Mouse (Mus musculus): ENCODE results near the gene Kdm2a.

Gene Kdm2a

GRCm38 (mm10) chr19:4299574-4300270 lies 98.4 kb downstream of the Kdm2a start:
- in situ Hi-C loops (cut with MboI, MseI): no loop called here

DNA sequence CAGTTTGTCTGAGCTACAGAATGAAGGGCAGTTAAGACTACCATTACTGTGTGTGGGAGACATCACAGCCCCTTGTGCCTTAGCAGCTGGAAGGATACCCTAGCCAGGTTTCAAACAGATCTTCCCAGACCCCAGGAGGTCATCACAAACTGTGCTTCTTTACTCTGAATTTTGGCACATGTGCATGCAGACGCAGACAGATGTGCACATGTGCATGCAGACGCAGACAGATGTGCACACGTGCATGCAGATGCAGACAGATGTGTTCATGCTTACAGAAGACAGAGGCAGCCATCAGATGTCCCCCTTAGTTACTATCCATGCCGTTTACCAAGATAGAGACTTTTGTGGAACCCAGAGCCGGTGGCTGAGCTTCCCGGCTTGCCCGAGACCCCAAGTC lies 99.0 kb downstream of the Kdm2a start:
- in situ Hi-C loops (cut with MboI, MseI): no loop called here

DNA sequence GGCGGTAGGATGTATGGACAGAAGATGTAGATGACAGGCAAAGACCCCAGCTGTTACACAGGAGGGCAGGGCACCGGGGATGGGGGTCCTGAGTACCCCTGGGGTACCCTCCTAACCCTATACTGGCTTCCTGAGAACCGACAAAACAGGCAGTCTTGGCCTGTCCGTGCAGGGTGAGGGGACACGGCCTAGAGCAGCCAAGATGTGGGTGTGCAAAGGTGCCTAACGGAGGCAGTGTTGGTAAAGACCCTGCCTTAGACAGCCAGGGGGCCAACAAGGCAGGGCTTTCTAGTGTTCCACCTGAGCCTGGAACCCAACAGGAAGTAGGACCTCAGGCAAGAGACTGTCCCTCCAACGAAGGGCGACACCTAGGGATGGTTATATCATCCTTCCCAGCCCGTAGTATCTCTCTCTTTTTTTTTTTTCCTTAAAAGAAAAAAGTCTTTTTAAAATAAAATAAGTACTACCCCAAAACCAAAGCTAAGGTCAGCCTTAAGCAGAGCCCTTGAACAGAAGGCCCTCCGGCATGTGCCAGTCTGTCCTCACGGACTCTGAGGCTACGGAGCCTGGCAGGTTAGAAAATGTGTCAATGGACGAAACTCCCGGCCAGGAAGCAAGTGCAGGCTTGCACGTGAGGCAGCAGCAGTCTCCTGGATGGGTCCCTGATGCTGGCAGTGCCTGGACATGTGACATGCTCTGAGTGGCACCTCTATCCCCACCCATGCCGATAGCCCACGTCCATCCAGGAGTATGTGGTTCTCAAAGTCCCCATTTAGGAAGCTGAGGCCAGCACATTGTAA lies 99.6 kb downstream of the Kdm2a start:
- in situ Hi-C loops (cut with MboI, MseI): no loop called here

- in situ Hi-C loops (cut with MboI, MseI): no loop called here
These were observed 100.2 kb downstream of the Kdm2a start for GRCm38 (mm10) chr19:4297851-4298250.

GRCm38 (mm10) chr19:4296611-4297010 lies 101.5 kb downstream of the Kdm2a start:
- in situ Hi-C loops (cut with MboI, MseI): no loop called here

GRCm38 (mm10) chr19:4295391-4295790 lies 102.7 kb downstream of the Kdm2a start:
- in situ Hi-C loops (cut with MboI, MseI): no loop called here

DNA sequence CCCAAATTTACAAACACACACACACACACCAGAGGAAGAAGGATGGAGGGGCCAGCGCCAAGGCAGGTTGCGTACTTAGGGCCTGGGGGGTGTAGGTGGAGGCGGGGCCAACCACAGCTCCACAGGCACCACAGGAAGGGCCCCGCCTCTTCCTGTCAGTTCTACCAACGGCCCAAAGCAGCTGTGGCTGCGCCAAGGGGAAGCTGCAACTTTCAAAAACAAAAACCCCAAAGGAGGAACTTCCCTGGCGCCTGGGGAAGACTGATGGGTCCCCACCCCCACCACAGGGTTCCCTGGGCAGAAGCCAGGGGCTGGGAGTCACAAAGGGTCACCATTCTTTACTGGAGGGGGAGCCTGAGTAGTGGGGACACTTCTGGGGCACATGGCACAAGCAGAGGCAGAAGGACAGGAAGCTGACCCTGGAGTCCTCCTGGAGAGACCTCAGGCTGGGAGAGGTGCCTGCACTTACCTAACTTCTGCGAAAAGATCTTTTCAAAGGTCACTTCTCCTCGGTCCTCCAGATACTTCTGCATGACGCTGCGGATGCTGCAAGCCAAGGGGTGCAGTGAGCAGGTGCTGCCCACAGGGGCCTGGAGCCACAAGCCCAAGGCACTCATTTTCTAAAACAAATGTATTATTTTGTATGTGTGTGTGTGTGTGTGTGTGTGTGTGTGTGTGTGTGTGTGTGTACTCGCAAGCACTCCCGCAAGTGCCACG lies 103.5 kb downstream of the Kdm2a start:
- in situ Hi-C loops (cut with MboI, MseI): no loop called here

- in situ Hi-C loops (cut with MboI, MseI): no loop called here
These were observed 106.9 kb downstream of the Kdm2a start for GRCm38 (mm10) chr19:4291161-4291560.

- in situ Hi-C loops (cut with MboI, MseI): no loop called here
These were observed 107.3 kb downstream of the Kdm2a start for GRCm38 (mm10) chr19:4290749-4291148.

DNA sequence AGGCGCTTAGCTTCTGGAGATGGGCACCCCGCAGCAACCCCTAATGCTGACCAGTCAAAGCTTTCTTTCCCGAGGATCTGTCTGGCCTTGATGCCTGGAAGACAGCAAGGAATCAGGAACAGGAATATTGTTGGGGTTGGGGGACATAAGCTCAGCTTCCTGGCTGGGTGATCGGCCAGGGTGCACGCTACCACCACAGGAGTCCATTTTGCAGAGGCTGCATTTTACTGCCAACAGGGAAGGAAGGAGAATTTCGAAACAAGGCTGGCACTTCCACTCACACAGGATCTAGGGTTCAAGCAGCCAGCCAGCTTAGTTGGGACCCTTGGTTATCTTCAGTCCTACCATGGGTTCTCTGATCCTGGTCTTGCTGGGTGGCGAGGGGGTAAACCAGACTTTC lies 114.4 kb downstream of the Kdm2a start:
- in situ Hi-C loops (cut with MboI, MseI): no loop called here

DNA sequence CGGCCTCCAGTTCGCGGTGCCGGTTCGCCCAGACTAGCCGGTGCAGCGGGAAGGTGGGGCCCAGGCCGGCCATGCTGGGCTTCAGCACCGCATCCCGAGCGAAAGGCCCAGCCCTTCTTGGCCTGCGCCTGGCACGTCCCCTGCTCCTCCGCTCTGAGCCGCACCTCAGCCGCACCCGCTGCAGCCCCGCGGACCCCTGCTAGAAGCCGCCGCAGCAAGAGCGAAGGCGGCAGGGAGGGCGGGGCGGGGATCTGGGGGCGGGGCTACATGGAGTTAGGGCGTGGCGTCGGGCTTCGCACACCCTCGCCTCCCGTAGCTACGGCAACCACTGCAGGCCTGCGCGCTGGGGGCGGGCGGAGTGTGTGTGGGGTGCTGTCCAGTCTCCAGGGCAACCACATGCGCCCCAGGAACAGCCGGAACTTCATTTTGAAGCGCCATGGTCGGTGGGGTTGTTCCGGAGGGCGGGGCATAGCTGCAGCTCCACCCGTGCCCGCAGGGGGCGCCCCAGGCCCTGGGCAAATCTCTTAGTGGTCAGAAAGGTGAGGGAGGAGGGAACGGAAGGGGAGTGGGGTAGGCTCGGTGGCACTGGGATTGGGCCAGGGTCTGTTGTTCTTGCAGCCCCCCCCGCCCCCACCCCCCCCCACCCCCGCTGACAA lies 115.1 kb downstream of the Kdm2a start, which contains the start of gene Ankrd13d:
Gene Ankrd13d, minus strand, starts transcription at position 240 of the 656 bp plus-strand sequence.
- in situ Hi-C loops (cut with MboI, MseI): no loop called here

DNA sequence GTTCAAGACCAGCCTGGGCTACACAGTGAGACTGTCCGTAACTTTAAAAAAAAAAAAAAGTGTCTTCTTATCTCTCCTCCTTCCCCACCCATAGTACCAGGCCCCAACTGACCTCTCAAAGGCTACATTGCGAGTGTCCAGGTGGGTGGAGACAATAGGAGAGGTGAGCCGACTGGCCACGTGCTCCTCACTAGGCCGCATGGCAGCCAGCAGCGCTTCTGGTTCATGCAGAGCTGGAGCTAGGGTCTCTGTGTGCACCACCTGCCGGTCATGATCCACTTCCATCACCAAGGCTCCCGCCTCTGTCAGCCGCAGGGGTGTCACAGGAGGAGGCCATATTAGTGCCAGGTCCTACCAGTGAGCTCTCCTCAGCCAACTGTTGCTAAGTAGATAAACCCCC lies 117.7 kb downstream of the Kdm2a start:
- in situ Hi-C loops (cut with MboI, MseI): no loop called here

DNA sequence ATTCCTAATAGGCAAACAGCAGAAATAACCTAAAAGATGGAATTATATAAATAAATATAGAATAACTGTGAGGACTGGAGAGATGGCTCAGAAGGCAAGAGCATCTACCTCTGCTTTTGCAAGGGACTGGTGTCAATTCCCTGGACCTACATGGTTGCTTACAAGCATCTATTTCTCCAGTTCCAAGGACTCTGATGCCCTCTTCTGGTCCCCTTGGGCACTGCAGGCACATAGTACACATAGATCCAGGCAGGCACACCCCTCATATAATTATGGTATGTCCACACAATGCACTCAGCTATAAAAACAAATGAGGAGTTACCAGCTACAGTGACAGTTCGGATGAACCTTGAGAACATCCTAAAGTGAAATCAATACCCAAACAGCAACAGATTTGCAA lies 118.6 kb downstream of the Kdm2a start:
- in situ Hi-C loops (cut with MboI, MseI): no loop called here

DNA sequence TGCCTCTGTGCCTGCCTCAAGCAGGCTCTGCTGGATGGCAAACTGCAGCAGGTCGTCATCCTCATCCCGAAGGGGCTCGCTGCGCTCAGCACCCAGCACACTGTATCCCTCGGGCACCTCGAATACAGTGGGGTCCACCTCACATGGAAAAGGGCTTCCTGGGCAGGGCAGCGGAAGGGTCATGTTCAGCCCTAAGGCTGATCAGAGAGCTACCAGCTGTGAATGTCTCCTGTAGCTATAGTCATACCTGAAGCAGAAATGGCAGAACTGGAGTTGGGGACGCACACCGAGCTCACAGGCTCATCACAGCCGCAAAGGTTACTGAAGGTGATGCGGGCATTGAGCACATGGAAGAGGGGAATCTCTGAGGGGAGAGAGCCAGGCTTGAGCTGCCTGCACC lies 127.1 kb downstream of the Kdm2a start:
- in situ Hi-C loops (cut with MboI, MseI): no loop called here

DNA sequence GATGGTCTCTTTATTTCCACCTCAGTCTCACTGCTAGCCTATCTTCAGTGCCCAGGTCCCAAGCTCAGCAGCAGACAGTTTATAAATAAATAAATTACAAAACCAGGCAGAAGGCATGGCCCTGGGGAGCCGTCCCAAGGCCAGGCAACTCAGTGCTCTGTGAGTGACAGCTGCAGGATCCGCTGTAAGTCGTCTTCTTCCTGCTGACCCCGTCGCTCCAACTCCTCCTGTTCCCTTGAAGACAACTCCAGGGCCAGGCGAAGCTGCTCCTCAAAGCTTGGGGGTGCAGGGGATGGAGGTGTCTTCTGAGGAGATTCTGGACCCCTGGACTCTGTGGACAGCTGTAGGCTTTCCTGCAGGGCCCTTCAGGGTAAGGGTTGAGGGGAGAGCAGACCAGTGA lies 127.9 kb downstream of the Kdm2a start:
- in situ Hi-C loops (cut with MboI, MseI): no loop called here

- in situ Hi-C loops (cut with MboI, MseI): no loop called here
These were observed 129.3 kb downstream of the Kdm2a start, which contains the start of gene Ssh3 for GRCm38 (mm10) chr19:4268566-4269361. Gene Ssh3 (minus strand): TSS chr19:4269180.

DNA sequence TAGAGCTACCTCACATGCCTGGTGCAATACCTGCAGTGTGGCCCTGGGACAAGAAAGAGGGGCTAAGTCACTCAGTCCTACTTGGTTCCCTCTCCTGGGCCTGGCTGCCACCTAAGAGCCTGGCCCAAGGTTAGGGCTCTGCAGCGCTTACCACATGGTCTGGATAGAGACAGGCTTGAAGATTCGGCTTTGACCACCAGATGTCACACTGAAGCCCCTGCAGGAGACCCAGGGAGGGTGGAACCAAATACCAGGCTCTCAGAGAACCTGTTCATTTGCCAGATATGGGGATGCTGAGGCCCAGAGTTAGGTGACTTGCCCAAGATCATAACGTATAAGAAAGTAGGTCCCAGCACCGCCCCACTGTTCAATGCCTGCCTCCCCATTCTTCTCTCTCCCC lies 132.1 kb downstream of the Kdm2a start:
- in situ Hi-C loops (cut with MboI, MseI): no loop called here

Measured in T-helper 1 cell (primary cell).